In the genomic region with DNA sequence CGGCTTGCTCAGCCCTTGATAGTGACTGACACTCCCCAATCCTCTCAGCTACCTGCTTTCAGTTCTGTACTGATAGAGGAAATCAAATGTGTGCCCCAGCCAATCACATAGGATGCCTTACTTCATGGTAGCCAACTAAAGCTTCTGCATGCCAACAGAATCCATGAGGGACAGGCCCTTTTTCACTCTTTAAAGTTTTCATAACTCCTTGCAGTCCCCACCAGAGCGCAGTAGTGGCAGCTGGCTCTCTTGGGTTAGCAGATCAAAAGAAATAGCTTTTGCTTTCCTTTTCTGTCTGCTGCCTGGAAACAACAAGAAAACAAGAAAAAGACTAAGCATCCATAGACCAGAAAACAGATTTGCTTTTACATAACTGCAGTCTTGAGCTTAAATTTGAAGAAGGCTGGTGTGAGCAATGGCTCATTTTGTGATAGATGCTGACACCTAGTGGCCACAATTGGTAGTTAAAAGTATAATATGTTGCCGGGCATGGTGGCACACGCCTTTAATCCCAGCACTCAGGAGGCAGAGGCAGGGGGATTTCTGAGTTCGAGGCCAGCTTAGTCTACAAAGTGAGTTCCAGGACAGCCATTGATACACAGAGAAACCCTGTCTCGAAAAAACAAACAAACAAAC, we compare ENCODE assay signal across 7 mouse cellular contexts. TPM values are rescaled to one million over a fixed set of nuclear protein-coding genes. Genes with fewer than 3 reads are reported as not detected.
DNase-seq lines count a peak whose midpoint lies in the region; ATAC-seq and TF ChIP-seq lines count a peak whose summit lies in the region.

No protein-coding gene starts in this region.

- no peak overlapping the region for H3K4me2 ChIP-seq in embryonic facial prominence, embryonic 14.5 days (ENCODE audit: low read depth, low read length)
- H3K4me2 ChIP-seq in intestine, postnatal 0 days (replicated peaks; ENCODE audit: low read depth): no peak overlapping the region

- no peaks in the 10 kb centered on the region for H3K36me3 ChIP-seq in thymus, adult 2 months (ENCODE audit: control insufficient read depth, insufficient read depth, low read length)
- H3K36me3 ChIP-seq in embryonic facial prominence, embryonic 14.5 days (ENCODE audit: control insufficient read depth, insufficient read depth, low read length): no peaks in the 10 kb centered on the region
- H3K36me3 ChIP-seq in intestine, postnatal 0 days (ENCODE audit: control insufficient read depth, insufficient read depth): no peaks in the 10 kb centered on the region

- no peak for TF ChIP-seq POLR2A in thymus, adult 2 months (IDR thresholded peaks at IDR 0.05; ENCODE audit: control insufficient read depth, extremely low read depth, insufficient read depth, low read length, poor library complexity)
- TF ChIP-seq POLR2A in bone marrow, adult 2 months (IDR thresholded peaks at IDR 0.05; ENCODE audit: borderline replicate concordance, control insufficient read depth, low read depth, low read length): no peak

- H3K9me3 ChIP-seq in embryonic facial prominence, embryonic 14.5 days (ENCODE audit: control insufficient read depth, low read length): no peaks in the 10 kb centered on the region
- H3K9me3 ChIP-seq in intestine, postnatal 0 days (ENCODE audit: control insufficient read depth): no peaks in the 10 kb centered on the region

- WGBS in thymus, adult 2 months: 36% methylated on average over 6 of the region's 6 CpGs
- WGBS in bone marrow, adult 2 months: 31% methylated on average over 6 of the region's 6 CpGs
- WGBS in embryonic facial prominence, embryonic 14.5 days: 38% methylated on average over 6 of the region's 6 CpGs
- WGBS in intestine, postnatal 0 days: 30% methylated on average over 6 of the region's 6 CpGs

- peak; percentile 18 for DNase-seq in thymus, adult 2 months
- DNase-seq in thymus, adult 18-20 months: no peak
- DNase-seq in embryonic facial prominence, embryonic 14.5 days (ENCODE audit: low spot score): peak; percentile 72
- peak; percentile 71 for DNase-seq in lung, postnatal 36 days
- DNase-seq in thymus, postnatal 14 days: peak; percentile 23

- ATAC-seq in embryonic facial prominence, embryonic 14.5 days (ENCODE audit: low read depth): no peak; the same call in 1 of the 2 replicates
- ATAC-seq in intestine, postnatal 0 days: peak; percentile 37; the same call in 1 of the 2 replicates

- H3K4me3 ChIP-seq in thymus, adult 2 months (ENCODE audit: control insufficient read depth, insufficient read depth, low read length): no peak overlapping the region
- no peak overlapping the region for H3K4me3 ChIP-seq in bone marrow, adult 2 months (replicated peaks; ENCODE audit: control insufficient read depth, low read depth, low read length)
- H3K4me3 ChIP-seq in embryonic facial prominence, embryonic 14.5 days (ENCODE audit: low read depth, low read length): no peak overlapping the region
- H3K4me3 ChIP-seq in intestine, postnatal 0 days (ENCODE audit: low read depth, low read length): no peak overlapping the region

- H3K27ac ChIP-seq in thymus, adult 2 months (ENCODE audit: control insufficient read depth, insufficient read depth, low read length): no peak overlapping the region
- no peak overlapping the region for H3K27ac ChIP-seq in bone marrow, adult 2 months (ENCODE audit: control insufficient read depth, insufficient read depth, low read depth, low read length, poor library complexity)
- no peak overlapping the region for H3K27ac ChIP-seq in embryonic facial prominence, embryonic 14.5 days (replicated peaks; ENCODE audit: low read depth, low read length)
- H3K27ac ChIP-seq in intestine, postnatal 0 days (ENCODE audit: low read depth, low read length): no peak overlapping the region

- no peak overlapping the region for H3K9ac ChIP-seq in embryonic facial prominence, embryonic 14.5 days (ENCODE audit: low read depth, low read length)
- no peak overlapping the region for H3K9ac ChIP-seq in intestine, postnatal 0 days (ENCODE audit: low read depth, low read length)

- no peak for TF ChIP-seq CTCF in thymus, adult 2 months (IDR thresholded peaks at IDR 0.05; ENCODE audit: borderline replicate concordance, control insufficient read depth, extremely low read depth, insufficient read depth, low read length, poor library complexity)
- peak; percentile 12; the same call in 1 of the 2 replicates for TF ChIP-seq CTCF in bone marrow, adult 2 months (IDR thresholded peaks at IDR 0.05; ENCODE audit: control insufficient read depth, insufficient read depth, low read length)
- TF ChIP-seq CTCF in intestine, postnatal 0 days (IDR thresholded peaks at IDR 0.05; ENCODE audit: low read depth): peak; percentile 83

- no peaks in the 10 kb centered on the region for H3K27me3 ChIP-seq in thymus, adult 2 months (ENCODE audit: control insufficient read depth, insufficient read depth, low read length)
- no peaks in the 10 kb centered on the region for H3K27me3 ChIP-seq in embryonic facial prominence, embryonic 14.5 days (replicated peaks; ENCODE audit: control insufficient read depth, insufficient read depth, low read length)
- peaks cover 2% of the 10 kb centered on the region; the same call in 1 of the 2 replicates for H3K27me3 ChIP-seq in intestine, postnatal 0 days (replicated peaks; ENCODE audit: control insufficient read depth, insufficient read depth, low read length)

- H3K4me1 ChIP-seq in thymus, adult 2 months (replicated peaks; ENCODE audit: control insufficient read depth, insufficient read depth, low read length): no peaks in the 10 kb centered on the region
- no peaks in the 10 kb centered on the region for H3K4me1 ChIP-seq in bone marrow, adult 2 months (ENCODE audit: control insufficient read depth, insufficient read depth, low read length)
- H3K4me1 ChIP-seq in embryonic facial prominence, embryonic 14.5 days (ENCODE audit: control insufficient read depth, insufficient read depth, low read length): no peaks in the 10 kb centered on the region
- H3K4me1 ChIP-seq in intestine, postnatal 0 days (replicated peaks; ENCODE audit: control insufficient read depth, insufficient read depth, low read length): 0 out of 2 replicates have a peak, but pooled peaks cover 2% of the 10 kb centered on the region

RNA-seq across cellular contexts. Expression of a gene that starts 43.2 kb away (rescaled TPM):
- 5.3 and 8.2 TPM in 2 replicates for polyA plus RNA-seq in thymus, adult 2 months (2012; rRNA removed)
- 2.9 and 3.2 TPM in 2 replicates for polyA plus RNA-seq in bone marrow, adult 2 months (2011; ENCODE audit: insufficient read depth, insufficient read length, low replicate concordance, missing spikeins)
- polyA plus RNA-seq in embryonic facial prominence, embryonic 14.5 days (2014; fragmentation: Nextera tagmentation; extraction: Ambion mirVana): 2.3 and 3.4 TPM in 2 replicates
- polyA plus RNA-seq in intestine, postnatal 0 days (2015; fragmentation: Nextera tagmentation; extraction: Ambion mirVana): 7.2 and 7.8 TPM in 2 replicates

Comparison
In these comparisons a context has a peak if more than half of its experiments do, and no peak if none do; other contexts are left out.
1. DNase-seq: peak in thymus, adult 2 months (single experiment), embryonic facial prominence, embryonic 14.5 days (single experiment), lung, postnatal 36 days (single experiment) and thymus, postnatal 14 days (single experiment); none in thymus, adult 18-20 months (0 of 2).